Mouse (Mus musculus) adrenal gland, adult 18-20 months (tissue): Measurements from ENCODE around the gene Cfap299. TPM values are rescaled to one million over a fixed set of nuclear protein-coding genes. Genes with fewer than 3 reads are reported as not detected.

ENCODE experiments used
- DNase-seq, 2 experiments: peaks; one replicate each; pipeline ENCODE4 v3.0.0; 2021 to 2022; ENCODE audit warnings: low spot score in 2 of 2
- total RNA-seq, 2 experiments: library from RNA; stranded (reverse); gene quantifications; 1 replicate in 1 of 2; 2 replicates in 1 of 2; pipeline ENCODE4 v1.2.3; 2021

The Cfap299 gene
- total RNA-seq, 2 experiments from 2014 or later, result not detected

DNA sequence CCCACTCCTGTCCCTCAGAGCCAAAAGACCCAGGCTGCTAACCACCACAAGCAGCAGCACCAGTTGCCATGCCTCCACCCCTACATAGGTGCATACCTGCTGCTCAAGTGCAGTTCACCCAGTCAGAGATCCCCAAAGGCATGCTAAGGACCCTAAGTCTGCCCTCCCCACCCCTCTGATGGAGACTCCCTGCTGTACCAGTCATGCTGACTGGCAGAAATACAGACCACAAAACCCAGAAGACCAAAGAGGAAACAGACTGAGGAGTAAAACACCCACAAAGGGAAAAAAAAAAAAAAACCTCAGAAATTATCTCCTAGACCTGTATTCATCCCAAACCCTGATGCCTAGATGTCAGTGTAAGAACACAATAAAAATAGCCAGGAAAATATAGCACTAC lies 256.8 kb downstream of the Cfap299 start:
- DNase-seq, result no peak

GRCm38 (mm10) chr5:98613511-98613910 lies 284.4 kb downstream of the Cfap299 start:
- no peak for DNase-seq

- no peak for DNase-seq
These were observed 287.8 kb downstream of the Cfap299 start for GRCm38 (mm10) chr5:98616902-98617301.

DNA sequence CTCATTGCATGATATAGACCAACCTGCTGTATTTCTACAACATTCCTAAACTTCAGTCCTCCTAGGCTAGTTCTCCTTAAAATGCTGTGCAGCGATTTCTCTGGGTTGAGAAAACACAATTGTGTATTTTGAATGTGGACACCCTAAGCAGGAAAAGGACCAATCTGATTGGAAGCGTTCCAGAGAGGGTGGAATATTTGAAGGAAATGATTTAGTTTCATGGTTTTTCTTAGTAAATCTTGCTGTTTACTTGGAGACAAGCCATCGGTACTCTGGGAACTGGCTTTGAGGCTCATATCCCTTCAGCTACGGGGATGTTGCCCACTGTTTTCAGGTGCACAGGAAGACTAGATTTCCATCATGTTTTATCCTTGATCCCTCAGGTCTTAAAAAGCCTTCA lies 288.3 kb downstream of the Cfap299 start:
- no peak for DNase-seq

- no peak for DNase-seq
These were observed 321.2 kb downstream of the Cfap299 start for GRCm38 (mm10) chr5:98650345-98650744.

DNA sequence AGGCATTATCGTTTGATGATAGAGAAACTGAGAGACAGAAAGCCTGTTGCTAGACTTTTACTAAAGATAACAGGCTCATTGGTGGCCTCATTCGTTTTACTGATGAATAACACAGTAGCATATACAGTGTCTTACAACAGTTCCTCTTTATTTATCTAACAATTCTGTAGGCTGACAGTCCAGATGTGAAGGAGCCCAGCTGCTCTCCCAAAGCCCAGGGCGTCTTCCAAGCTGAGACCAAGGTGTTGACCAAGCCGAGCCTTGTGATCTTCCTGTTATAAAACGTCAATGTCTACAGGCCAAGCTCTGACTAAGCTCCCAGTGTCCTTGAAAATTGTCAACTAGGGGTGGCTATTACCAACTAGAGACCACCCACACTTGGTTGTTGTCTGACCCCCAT lies 321.9 kb downstream of the Cfap299 start:
- no peak for DNase-seq

- no peak for DNase-seq
These were observed 359.1 kb downstream of the Cfap299 start for GRCm38 (mm10) chr5:98688254-98688653.

GRCm38 (mm10) chr5:98692070-98692469 lies 363.0 kb downstream of the Cfap299 start:
- no peak for DNase-seq

- no peak for DNase-seq
These were observed 367.2 kb downstream of the Cfap299 start for GRCm38 (mm10) chr5:98696336-98696735.

DNA sequence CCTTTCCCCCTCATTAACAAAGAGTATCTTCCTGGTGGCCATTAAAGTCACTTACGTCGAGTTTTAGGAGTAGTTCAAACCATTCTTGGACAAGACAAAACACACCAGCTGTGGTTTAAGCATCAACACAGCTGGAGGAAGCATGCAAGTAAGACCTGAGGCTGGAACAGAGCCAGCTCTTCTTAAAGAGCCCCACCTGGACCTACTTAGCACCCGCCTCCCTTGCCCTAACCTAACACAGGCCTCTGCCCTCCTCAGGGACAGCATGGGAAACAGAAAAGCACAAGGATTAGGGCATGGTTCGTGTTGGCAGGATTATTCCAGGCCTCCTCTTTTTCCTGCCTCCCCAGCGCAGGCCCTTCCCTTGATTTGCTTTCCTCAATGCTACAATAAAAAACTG lies 374.9 kb downstream of the Cfap299 start:
- no peak for DNase-seq

GRCm38 (mm10) chr5:98706597-98706996 lies 377.5 kb downstream of the Cfap299 start:
- no peak for DNase-seq

DNA sequence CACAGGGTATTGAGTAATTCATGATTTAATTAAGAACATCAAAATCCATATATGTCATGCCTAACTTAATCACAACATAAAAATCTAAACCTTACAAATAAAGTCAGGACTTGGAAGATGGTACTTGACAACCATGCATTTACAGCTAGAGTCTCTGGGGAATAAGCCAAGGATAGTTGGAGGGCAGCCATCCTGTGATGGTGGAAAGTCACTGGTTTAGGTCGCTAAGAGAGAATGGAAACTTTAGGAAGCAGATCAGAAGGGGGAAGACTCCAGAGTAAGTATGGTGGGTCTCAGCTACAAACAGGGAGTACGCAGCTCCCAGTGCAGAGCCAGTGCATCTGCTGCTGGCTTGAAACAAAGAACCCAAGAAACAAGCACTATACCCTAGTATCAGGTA lies 386.3 kb downstream of the Cfap299 start:
- no peak for DNase-seq

DNA sequence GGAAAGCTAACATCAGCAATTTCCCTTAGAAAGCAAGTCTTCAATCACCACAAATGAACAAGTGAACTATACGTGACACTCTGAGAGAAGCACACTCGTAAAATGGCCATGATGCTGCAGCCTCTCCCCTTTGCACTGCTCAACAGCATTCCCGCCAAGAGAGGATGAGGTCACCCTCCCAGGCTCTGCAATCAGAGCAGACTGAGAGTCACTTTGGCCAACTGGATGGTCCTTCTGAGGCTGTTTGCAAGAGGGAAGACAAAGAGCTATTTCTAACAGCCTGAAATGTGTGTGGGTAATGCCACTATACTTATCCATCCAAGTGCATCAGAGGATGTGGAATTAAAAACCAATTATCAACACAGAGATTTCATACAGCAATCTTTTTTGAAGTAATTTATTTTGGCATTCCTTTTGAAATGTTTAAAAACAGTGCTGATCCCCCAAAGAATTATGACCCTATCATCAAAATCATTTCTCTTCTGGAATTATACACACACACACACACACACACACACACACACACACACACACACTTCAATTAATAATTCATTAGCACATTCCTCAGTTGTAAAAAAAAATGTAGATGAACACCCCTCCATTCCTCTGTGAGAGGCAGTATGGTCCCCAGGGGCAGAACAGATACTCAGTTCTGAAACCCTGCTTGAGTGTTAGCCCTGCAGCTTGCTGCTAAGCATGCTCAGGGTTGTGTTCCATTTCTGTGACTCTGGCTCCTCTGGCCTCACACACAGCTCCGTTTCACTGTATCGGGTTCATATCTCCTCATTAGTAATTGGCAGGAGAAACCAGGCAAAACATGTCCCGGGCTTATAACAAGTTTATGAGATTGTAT lies 403.3 kb downstream of the Cfap299 start:
- DNase-seq, result no peak

DNA sequence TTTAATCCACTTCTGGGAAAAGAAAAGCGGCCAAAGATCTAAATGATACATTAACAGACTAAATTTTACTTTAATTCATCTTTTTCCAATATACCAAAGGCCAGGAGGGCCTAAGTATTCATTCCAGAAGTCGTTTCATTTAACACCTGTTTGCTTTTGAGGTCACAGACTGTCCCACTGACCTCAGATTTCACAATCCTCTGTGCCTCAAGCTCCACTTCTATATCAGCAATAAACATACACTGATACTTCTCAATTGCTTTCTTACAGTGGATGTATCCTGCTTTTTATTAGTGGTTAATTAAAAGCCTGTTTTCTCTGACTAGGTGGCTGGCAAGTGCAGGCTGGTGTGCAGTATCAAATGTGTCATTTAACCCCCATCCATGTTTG lies 403.9 kb downstream of the Cfap299 start:
- no peak for DNase-seq

DNA sequence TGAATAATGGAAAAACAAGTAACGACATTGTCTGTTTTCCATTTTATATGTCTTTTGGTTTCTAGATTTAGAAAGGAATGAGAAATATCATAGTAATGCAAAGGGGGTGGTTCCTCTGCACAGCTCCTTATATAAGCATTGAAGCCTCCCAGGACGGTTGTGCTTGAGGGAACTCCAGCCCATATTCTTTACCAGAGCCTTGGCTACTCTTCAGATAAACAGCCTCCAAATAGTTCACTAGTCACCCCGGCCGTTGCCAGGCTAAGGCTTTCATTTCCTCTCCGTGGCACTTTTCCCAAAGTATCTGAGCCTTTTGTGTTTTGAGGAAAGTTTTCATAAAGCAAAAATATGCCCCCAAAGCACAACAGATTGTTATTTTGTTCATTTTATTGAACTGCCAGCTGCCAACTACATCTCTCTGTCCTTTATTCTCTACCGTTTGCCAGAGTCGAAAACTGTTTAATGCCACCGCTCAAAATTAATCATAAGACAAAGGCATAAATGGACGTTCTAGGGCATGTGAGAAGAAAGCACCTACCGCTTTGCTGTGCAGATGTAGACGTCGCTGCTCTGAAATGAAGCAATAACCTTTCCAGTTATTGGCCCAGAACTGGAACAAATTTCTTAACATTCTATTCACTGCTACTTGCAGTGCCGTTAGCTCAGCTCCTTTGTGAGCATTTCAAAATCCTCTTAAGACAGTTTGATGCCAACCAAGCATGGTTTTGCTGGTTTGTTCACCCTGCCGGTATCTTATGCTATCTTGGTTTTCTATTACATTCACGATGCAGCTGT lies 433.0 kb downstream of the Cfap299 start:
- no peak for DNase-seq

GRCm38 (mm10) chr5:98778588-98778987 lies 449.5 kb downstream of the Cfap299 start:
- no peak for DNase-seq

GRCm38 (mm10) chr5:98782066-98782465 lies 453.0 kb downstream of the Cfap299 start:
- DNase-seq, result no peak

DNA sequence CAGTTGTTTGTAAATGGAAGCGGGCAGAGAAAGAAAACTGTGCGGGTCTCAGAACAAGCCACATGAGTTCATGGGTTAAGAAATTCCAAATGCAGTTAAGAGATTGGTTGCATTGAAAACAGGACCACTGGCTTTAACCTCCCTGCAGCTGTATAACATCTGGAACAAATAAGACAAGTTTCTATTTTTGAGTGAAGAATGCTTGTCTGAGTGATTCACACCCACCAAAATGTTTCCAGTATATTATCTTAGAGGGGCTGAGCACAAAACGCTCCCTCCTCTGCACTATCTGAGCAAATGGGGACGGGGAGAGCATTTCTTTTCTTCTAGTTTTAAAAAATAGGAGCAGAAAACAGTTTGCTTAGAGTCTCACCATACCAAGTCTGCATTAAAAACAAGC lies 458.6 kb downstream of the Cfap299 start:
- DNase-seq, result no peak

GRCm38 (mm10) chr5:98788568-98788967 lies 459.5 kb downstream of the Cfap299 start:
- no peak for DNase-seq

GRCm38 (mm10) chr5:98790894-98791607 lies 461.9 kb downstream of the Cfap299 start:
- DNase-seq, result no peak

DNA sequence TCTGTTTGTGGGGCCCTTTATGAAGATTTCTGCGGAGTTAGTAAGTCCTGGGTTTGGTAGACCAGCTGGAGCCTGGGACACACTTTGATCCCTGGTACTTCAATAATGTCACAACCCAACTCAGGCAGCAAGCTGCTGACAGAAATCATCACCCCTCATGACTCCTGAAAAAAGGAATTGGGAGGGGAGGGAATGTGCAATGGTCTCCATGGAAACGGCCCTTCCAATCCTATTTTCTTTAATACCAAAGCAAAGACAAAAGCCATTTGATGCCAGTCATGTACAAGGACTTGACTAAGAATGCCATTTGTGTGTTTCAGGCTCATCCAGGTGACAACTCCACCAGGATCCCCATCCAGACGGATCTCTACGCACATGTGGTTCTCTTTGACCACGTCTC lies 472.4 kb downstream of the Cfap299 start:
- no peak for DNase-seq

DNA sequence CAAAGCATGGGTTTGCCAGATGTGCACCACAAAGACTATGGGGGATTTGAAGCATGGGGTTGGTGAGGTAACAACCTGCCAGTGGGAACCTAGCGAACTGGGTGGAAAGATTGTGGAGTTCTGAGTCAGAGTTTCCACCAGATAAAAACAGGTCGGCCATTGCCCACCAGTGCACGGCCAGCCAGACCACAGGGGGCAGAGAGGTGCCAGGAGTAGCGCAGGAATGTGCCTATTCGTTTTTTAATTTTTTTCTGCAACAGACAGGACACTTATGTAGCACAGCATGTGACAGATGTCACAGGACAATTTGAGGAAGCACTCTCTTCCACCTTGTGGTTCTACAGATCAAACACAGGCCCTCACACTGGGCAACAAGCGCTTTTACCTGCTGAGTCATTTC lies 475.7 kb downstream of the Cfap299 start:
- no peak for DNase-seq
